Mouse (Mus musculus) limb, embryonic 11.5 days (tissue): ENCODE measurements around the gene Ap1g2. TPM values are rescaled to one million over a fixed set of nuclear protein-coding genes. Genes with fewer than 3 reads are reported as not detected.

Experiments
- ATAC-seq: fragments of 200-750 bp; cut with Nextera tagmentation; 2 replicates; pipeline ENCODE4 v1.8.0; 2017; ENCODE audit warnings: low read depth; ENCODE audit not compliant: insufficient number of reproducible peaks, low FRiP score, low TSS enrichment
- DNase-seq: peaks from one replicate; pipeline ENCODE4 v3.0.0-alpha.2; 2015; ENCODE audit warnings: low spot score
- H3K27ac ChIP-seq: fragments of 300-500 bp; sonication (generic); replicated peaks from 2 replicates; pipeline ENCODE4 v1.5.1; 2014; ENCODE audit warnings: low read depth, mild to moderate bottlenecking, low read length
- H3K27me3 ChIP-seq: fragments of 300-500 bp; sonication (generic); 2 replicates; pipeline ENCODE4 v1.6.1; 2014; ENCODE audit warnings: mild to moderate bottlenecking, low read length, mixed read lengths; ENCODE audit not compliant: control insufficient read depth, insufficient read depth
- H3K36me3 ChIP-seq: fragments of 300-500 bp; sonication (generic); 2 replicates; pipeline ENCODE4 v1.6.1; 2014; ENCODE audit warnings: mild to moderate bottlenecking, low read length, moderate library complexity, mixed read lengths; ENCODE audit not compliant: control insufficient read depth, insufficient read depth
- H3K4me1 ChIP-seq: fragments of 300-500 bp; sonication (generic); 2 replicates; pipeline ENCODE4 v1.6.1; 2014; ENCODE audit warnings: low read length, mixed read lengths; ENCODE audit not compliant: control insufficient read depth, insufficient read depth
- H3K4me2 ChIP-seq: fragments of 300-500 bp; sonication (generic); 2 replicates; pipeline ENCODE4 v1.6.1; 2014; ENCODE audit warnings: low read depth, mild to moderate bottlenecking, moderate library complexity; ENCODE audit not compliant: severe bottlenecking
- H3K4me3 ChIP-seq: fragments of 300-500 bp; sonication (generic); 2 replicates; pipeline ENCODE4 v1.5.1; 2014; ENCODE audit warnings: low read depth, low read length
- H3K9ac ChIP-seq: fragments of 300-500 bp; sonication (generic); 2 replicates; pipeline ENCODE4 v1.6.1; 2014; ENCODE audit warnings: mild to moderate bottlenecking, low read length
- H3K9me3 ChIP-seq: fragments of 300-500 bp; sonication (generic); 2 replicates; pipeline ENCODE4 v1.6.1; 2016; ENCODE audit warnings: low read length; ENCODE audit not compliant: control insufficient read depth
- WGBS: fragments of 180-500 bp; shearing (Covaris S2); extraction: QIAGEN DNeasy Blood & Tissue Kit; methylation state at CpG from one replicate; pipeline ENCODE4 v1.1.7; 2014; 5-methylcytosine and 5-hydroxymethylcytosine counted together
- polyA plus RNA-seq: library from polyadenylated mRNA; unstranded; fragments of >200 nt; fragmentation: Nextera tagmentation; extraction: Ambion mirVana; gene quantifications from 2 replicates; pipeline ENCODE4 v1.2.1, GENCODE M21; 2014

Gene Ap1g2
- polyA plus RNA-seq, 1 experiment from 2014 or later = 9.9 TPM

DNA sequence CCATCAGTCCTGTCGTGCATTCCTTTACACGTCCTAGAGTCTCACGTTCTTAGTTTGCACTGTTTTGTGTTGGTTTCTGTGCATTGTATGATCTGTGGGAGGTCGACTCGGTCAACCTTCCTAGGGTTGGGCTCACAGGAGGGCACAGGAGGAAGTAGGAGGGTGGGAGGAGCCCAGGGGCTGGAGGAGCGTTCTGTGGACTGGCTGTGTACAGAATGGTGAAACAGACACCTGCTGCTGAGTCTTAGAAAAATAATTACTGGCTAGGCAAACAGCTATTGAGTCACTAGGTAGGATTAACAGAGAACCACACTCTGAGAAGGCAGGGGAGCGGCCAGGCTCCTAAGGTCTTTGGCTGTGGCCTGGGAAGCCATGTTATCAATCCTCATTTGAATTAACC lies 32.9 kb upstream of the Ap1g2 start:
- no peak for DNase-seq
- H3K27ac ChIP-seq = no peak overlapping the region
- no peaks in the 10 kb centered on the region for H3K36me3 ChIP-seq
- no peaks in the 10 kb centered on the region for H3K4me1 ChIP-seq
- ATAC-seq = no peak
- WGBS = 66% methylated on average over 7 of the region's 7 CpGs
- H3K27me3 ChIP-seq = no peaks in the 10 kb centered on the region
- H3K4me3 ChIP-seq = no peak overlapping the region
- no peak overlapping the region for H3K4me2 ChIP-seq
- no peaks in the 10 kb centered on the region for H3K9me3 ChIP-seq
- H3K9ac ChIP-seq = no peak overlapping the region

DNA sequence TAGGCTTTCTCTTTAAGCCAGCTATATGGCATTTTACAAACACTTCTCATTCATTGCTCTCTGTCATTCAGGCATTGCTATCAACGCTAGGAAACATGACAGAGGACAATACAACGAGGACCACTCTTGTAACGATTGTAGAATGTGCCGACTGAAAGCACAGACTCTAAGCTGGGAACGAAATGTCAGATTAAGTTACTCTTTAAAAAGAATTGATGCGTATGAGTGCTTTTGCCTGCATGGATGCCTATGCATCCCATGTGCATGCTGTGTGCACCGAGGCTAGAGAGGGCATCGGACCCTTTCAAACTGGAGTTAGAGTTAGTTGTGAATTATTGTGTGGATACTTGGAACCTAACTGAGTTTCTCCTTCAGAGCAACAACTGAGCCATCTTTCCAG lies 29.3 kb upstream of the Ap1g2 start:
- 86% methylated on average over 8 of the region's 8 CpGs for WGBS

GRCm38 (mm10) chr14:55126521-55126920 lies 20.1 kb upstream of the Ap1g2 start:
- Histone ChIP-seq H3K9me3 (no peaks in the 10 kb centered on the region), H3K9ac (no peak overlapping the region), H3K4me2 (no peak overlapping the region), H3K4me1 (peaks cover 8% of the 10 kb centered on the region; the same call in 1 of the 2 replicates), H3K27ac (no peak overlapping the region), H3K4me3 (no peak overlapping the region), H3K36me3 (no peaks in the 10 kb centered on the region), H3K27me3 (no peaks in the 10 kb centered on the region)
- no peak for DNase-seq
- no peak for ATAC-seq
- WGBS = 82% methylated on average over 7 of the region's 7 CpGs

More for the DNA sequence above, 29.3 kb upstream of the Ap1g2 start:
- H3K4me2 ChIP-seq = no peak overlapping the region
- H3K4me1 ChIP-seq = no peaks in the 10 kb centered on the region
- H3K9ac ChIP-seq = no peak overlapping the region
- no peaks in the 10 kb centered on the region for H3K9me3 ChIP-seq
- ATAC-seq (no peak), DNase-seq (no peak)
- no peak overlapping the region for H3K27ac ChIP-seq
- H3K4me3 ChIP-seq = no peak overlapping the region
- no peaks in the 10 kb centered on the region for H3K27me3 ChIP-seq
- no peaks in the 10 kb centered on the region for H3K36me3 ChIP-seq

- H3K9me3 ChIP-seq = no peaks in the 10 kb centered on the region
- DNase-seq (no peak), ATAC-seq (no peak)
- no peaks in the 10 kb centered on the region for H3K36me3 ChIP-seq
- H3K4me2 ChIP-seq = no peak overlapping the region
- H3K4me1 ChIP-seq = peaks cover 8% of the 10 kb centered on the region; the same call in 1 of the 2 replicates
- H3K9ac ChIP-seq = no peak overlapping the region
- no peak overlapping the region for H3K4me3 ChIP-seq
- H3K27me3 ChIP-seq = no peaks in the 10 kb centered on the region
- WGBS = 89% methylated on average over 5 of the region's 5 CpGs
- no peak overlapping the region for H3K27ac ChIP-seq
Observed at GRCm38 (mm10) chr14:55125711-55126110, 19.3 kb upstream of the Ap1g2 start.

GRCm38 (mm10) chr14:55122359-55122758 lies 16.0 kb upstream of the Ap1g2 start:
- DNase-seq (no peak), ATAC-seq (no peak)
- no peaks in the 10 kb centered on the region for H3K9me3 ChIP-seq
- no peak overlapping the region for H3K27ac ChIP-seq
- H3K4me1 ChIP-seq = peaks cover 8% of the 10 kb centered on the region; the same call in 1 of the 2 replicates
- 66% methylated on average over 8 of the region's 8 CpGs for WGBS
- peak overlapping the region; percentile 31; the same call in 1 of the 2 replicates for H3K4me2 ChIP-seq
- H3K27me3 ChIP-seq = peaks cover 7% of the 10 kb centered on the region
- peak overlapping the region; percentile 13; the same call in 1 of the 2 replicates for H3K9ac ChIP-seq
- H3K36me3 ChIP-seq = no peaks in the 10 kb centered on the region
- no peak overlapping the region for H3K4me3 ChIP-seq

GRCm38 (mm10) chr14:55121947-55122346 lies 15.6 kb upstream of the Ap1g2 start:
- Histone ChIP-seq H3K9ac (peak overlapping the region; percentile 13; the same call in 1 of the 2 replicates), H3K4me2 (peak overlapping the region; percentile 31; the same call in 1 of the 2 replicates), H3K4me3 (no peak overlapping the region), H3K4me1 (peaks cover 8% of the 10 kb centered on the region; the same call in 1 of the 2 replicates), H3K9me3 (no peaks in the 10 kb centered on the region), H3K27me3 (peaks cover 11% of the 10 kb centered on the region), H3K36me3 (no peaks in the 10 kb centered on the region), H3K27ac (no peak overlapping the region)
- ATAC-seq (peak; percentile 70; the same call in 1 of the 2 replicates), DNase-seq (peak; percentile 86)
- whole genome bisulfite sequencing = 9% methylated on average over 5 of the region's 5 CpGs

GRCm38 (mm10) chr14:55119421-55120134 lies 13.2 kb upstream of the Ap1g2 start:
- H3K4me1 ChIP-seq = peaks cover 8% of the 10 kb centered on the region; the same call in 1 of the 2 replicates
- DNase-seq (no peak), ATAC-seq (no peak)
- 72% methylated on average over 4 of the region's 4 CpGs for WGBS
- no peak overlapping the region for H3K9ac ChIP-seq
- no peak overlapping the region for H3K4me2 ChIP-seq
- no peaks in the 10 kb centered on the region for H3K36me3 ChIP-seq
- H3K27ac ChIP-seq = no peak overlapping the region
- peaks cover 30% of the 10 kb centered on the region for H3K27me3 ChIP-seq
- no peak overlapping the region for H3K4me3 ChIP-seq
- no peaks in the 10 kb centered on the region for H3K9me3 ChIP-seq

GRCm38 (mm10) chr14:55118852-55119251 lies 12.5 kb upstream of the Ap1g2 start:
- no peak overlapping the region for H3K4me2 ChIP-seq
- peaks cover 8% of the 10 kb centered on the region; the same call in 1 of the 2 replicates for H3K4me1 ChIP-seq
- no peak overlapping the region for H3K9ac ChIP-seq
- WGBS = 82% methylated on average over 4 of the region's 4 CpGs
- H3K36me3 ChIP-seq = no peaks in the 10 kb centered on the region
- no peaks in the 10 kb centered on the region for H3K9me3 ChIP-seq
- DNase-seq = no peak
- no peak overlapping the region for H3K27ac ChIP-seq
- no peak for ATAC-seq
- no peak overlapping the region for H3K4me3 ChIP-seq
- peaks cover 37% of the 10 kb centered on the region for H3K27me3 ChIP-seq
